Mouse (Mus musculus) retina, embryonic 14.5 days (tissue): ENCODE results near the gene Slc25a30.
"Not testable (repeated sequence)": the region's sequence is repeated elsewhere in the genome, so short reads cannot be mapped to it uniquely, and the experiment has no call there.

Experiments used
- DNase-seq: peaks from one replicate; pipeline ENCODE4 v3.0.0-alpha.2; 2015; ENCODE audit warnings: low spot score

The Slc25a30 gene

GRCm38 (mm10) chr14:75791372-75791771 lies 4.5 kb upstream of the Slc25a30 start:
- DNase-seq, result no peak

- no peak for DNase-seq
Observed at GRCm38 (mm10) chr14:75790411-75790996, 3.7 kb upstream of the Slc25a30 start.

- DNase-seq, result no peak
Observed at GRCm38 (mm10) chr14:75789291-75789690, 2.5 kb upstream of the Slc25a30 start.

- DNase-seq, result no peak
Observed at GRCm38 (mm10) chr14:75787794-75788175, 948 bp upstream of the Slc25a30 start.

- DNase-seq, result peak; percentile 67
Observed at GRCm38 (mm10) chr14:75786424-75786867, 391 bp downstream of the Slc25a30 start.

- DNase-seq, result no peak
Observed at GRCm38 (mm10) chr14:75779913-75780312, 6.9 kb downstream of the Slc25a30 start.

- no peak for DNase-seq
Observed at GRCm38 (mm10) chr14:75776637-75777036, 10.2 kb downstream of the Slc25a30 start.

- no peak for DNase-seq
Observed at GRCm38 (mm10) chr14:75773431-75773830, 13.4 kb downstream of the Slc25a30 start.

GRCm38 (mm10) chr14:75772407-75772806 lies 14.4 kb downstream of the Slc25a30 start:
- not testable (repeated sequence) for DNase-seq

GRCm38 (mm10) chr14:75771101-75771501 lies 15.7 kb downstream of the Slc25a30 start:
- DNase-seq, result no peak

- no peak for DNase-seq
Observed at GRCm38 (mm10) chr14:75769334-75769733, 17.5 kb downstream of the Slc25a30 start.

- DNase-seq, result no peak
Observed at GRCm38 (mm10) chr14:75768275-75768608, 18.6 kb downstream of the Slc25a30 start.

GRCm38 (mm10) chr14:75767492-75768274 lies 19.2 kb downstream of the Slc25a30 start:
- peak; percentile 91 for DNase-seq

- peak; percentile 83 for DNase-seq
Observed at GRCm38 (mm10) chr14:75761028-75761805, 25.6 kb downstream of the Slc25a30 start.

- DNase-seq, result no peak
Observed at GRCm38 (mm10) chr14:75758401-75758800, 28.4 kb downstream of the Slc25a30 start.

GRCm38 (mm10) chr14:75757821-75758220 lies 29.0 kb downstream of the Slc25a30 start:
- no peak for DNase-seq

- no peak for DNase-seq
Observed at GRCm38 (mm10) chr14:75756971-75757370, 29.9 kb downstream of the Slc25a30 start.

- peak; percentile 92 for DNase-seq
Observed at GRCm38 (mm10) chr14:75753991-75754817, 32.6 kb downstream of the Slc25a30 start, which contains the start of gene Cog3. TSS of gene Cog3 (minus strand) at chr14:75754517.

GRCm38 (mm10) chr14:75753206-75753605 lies 33.6 kb downstream of the Slc25a30 start:
- no peak for DNase-seq

- DNase-seq, result no peak
Observed at GRCm38 (mm10) chr14:75751040-75751439, 35.8 kb downstream of the Slc25a30 start.

GRCm38 (mm10) chr14:75749123-75749522 lies 37.7 kb downstream of the Slc25a30 start:
- no peak for DNase-seq

GRCm38 (mm10) chr14:75747960-75748359 lies 38.9 kb downstream of the Slc25a30 start:
- DNase-seq, result no peak
